Mouse (Mus musculus) forebrain, embryonic 16.5 days (tissue): ENCODE measurements around the gene Tmed6. TPM values are rescaled to one million over a fixed set of nuclear protein-coding genes. Genes with fewer than 3 reads are reported as not detected.
"Not testable (repeated sequence)": the region's sequence is repeated elsewhere in the genome, so short reads cannot be mapped to it uniquely, and the experiment has no call there.

Experiments used
- ATAC-seq: fragments of 200-750 bp; cut with Nextera tagmentation; 2 replicates; pipeline ENCODE4 v1.8.0; 2017; ENCODE audit warnings: mild to moderate bottlenecking, moderate library complexity
- H3K27ac ChIP-seq: fragments of 300-500 bp; sonication (generic); 2 replicates; pipeline ENCODE4 v1.5.1; 2014; ENCODE audit warnings: low read length, control low read depth
- H3K27me3 ChIP-seq: fragments of 300-500 bp; sonication (generic); replicated peaks from 2 replicates; pipeline ENCODE4 v1.6.1; 2014; ENCODE audit warnings: low read length; ENCODE audit not compliant: control insufficient read depth, insufficient read depth
- H3K36me3 ChIP-seq: fragments of 300-500 bp; sonication (generic); 2 replicates; pipeline ENCODE4 v1.6.1; 2014; ENCODE audit not compliant: control insufficient read depth, insufficient read depth
- H3K4me1 ChIP-seq: fragments of 300-500 bp; sonication (generic); replicated peaks from 2 replicates; pipeline ENCODE4 v1.6.1; 2014; ENCODE audit warnings: low read length; ENCODE audit not compliant: control insufficient read depth, insufficient read depth
- H3K4me2 ChIP-seq: fragments of 300-500 bp; sonication (generic); 2 replicates; pipeline ENCODE4 v1.6.1; 2014; ENCODE audit warnings: mild to moderate bottlenecking, low read length, control low read depth
- H3K4me3 ChIP-seq: fragments of 300-500 bp; sonication (generic); replicated peaks from 2 replicates; pipeline ENCODE4 v1.5.1; 2014; ENCODE audit warnings: mild to moderate bottlenecking, low read length, control low read depth
- H3K9ac ChIP-seq: fragments of 300-500 bp; sonication (generic); replicated peaks from 2 replicates; pipeline ENCODE4 v1.6.1; 2014; ENCODE audit warnings: low read depth, low read length, control low read depth
- H3K9me3 ChIP-seq: fragments of 300-500 bp; sonication (generic); 2 replicates; pipeline ENCODE4 v1.6.1; 2016; ENCODE audit warnings: low read length; ENCODE audit not compliant: control insufficient read depth
- WGBS: fragments of 180-500 bp; shearing (Covaris S2); extraction: QIAGEN DNeasy Blood & Tissue Kit; methylation state at CpG from one replicate; pipeline ENCODE4 v1.1.7; 2014; 5-methylcytosine and 5-hydroxymethylcytosine counted together
- polyA plus RNA-seq: library from polyadenylated mRNA; unstranded; fragments of >200 nt; fragmentation: Nextera tagmentation; extraction: Ambion mirVana; gene quantifications from 2 replicates; pipeline ENCODE4 v1.2.1, GENCODE M21; 2015

The Tmed6 gene
- polyA plus RNA-seq, 1 experiment from 2014 or later = not detected

DNA sequence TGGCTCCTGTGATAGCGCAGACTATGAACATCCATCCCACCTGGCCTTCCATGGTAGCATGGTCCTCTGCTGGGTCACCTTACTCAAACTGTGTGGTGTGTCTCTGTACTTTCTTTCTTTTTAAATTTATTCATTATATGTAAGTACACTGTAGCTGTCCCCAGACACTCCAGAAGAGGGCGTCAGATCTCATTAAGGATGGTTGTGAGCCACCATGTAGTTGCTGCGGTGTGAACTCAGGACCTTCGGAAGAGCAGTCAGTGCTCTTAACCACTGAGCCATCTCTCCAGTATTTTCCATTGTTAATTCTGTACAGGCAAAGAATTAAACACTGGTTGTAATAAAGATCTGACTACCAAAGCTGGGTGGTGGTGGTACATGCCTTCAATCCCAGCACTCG lies 42.6 kb upstream of the Tmed6 start:
- not testable (repeated sequence) for H3K27ac ChIP-seq, H3K4me2 ChIP-seq, H3K9me3 ChIP-seq, H3K27me3 ChIP-seq, ATAC-seq, H3K36me3 ChIP-seq, H3K9ac ChIP-seq, H3K4me1 ChIP-seq, H3K4me3 ChIP-seq
- 90% methylated on average over 5 of the region's 5 CpGs for WGBS

DNA sequence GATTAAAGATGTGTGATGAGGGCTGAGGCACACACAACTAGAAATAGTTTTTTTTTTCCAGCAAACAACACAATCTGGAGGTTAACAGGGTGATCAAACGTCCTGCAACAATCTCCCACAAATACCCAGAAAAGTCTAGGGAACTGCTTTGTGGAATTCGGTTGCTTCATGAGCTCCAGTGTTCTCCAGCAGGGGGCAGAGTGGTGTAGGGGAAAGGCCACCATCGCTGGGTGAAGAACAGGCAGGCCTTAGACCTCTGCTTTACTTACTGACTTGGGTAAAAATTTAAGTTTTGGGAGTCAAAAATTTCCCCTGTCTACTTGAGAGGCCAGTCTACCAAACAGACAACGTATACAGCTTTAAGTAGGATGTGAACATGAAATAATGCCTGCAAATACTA lies 39.1 kb upstream of the Tmed6 start:
- no peaks in the 10 kb centered on the region for H3K9me3 ChIP-seq
- H3K4me2 ChIP-seq = no peak overlapping the region
- no peak overlapping the region for H3K27ac ChIP-seq
- no peak overlapping the region for H3K4me3 ChIP-seq
- no peaks in the 10 kb centered on the region for H3K27me3 ChIP-seq
- no peaks in the 10 kb centered on the region for H3K36me3 ChIP-seq
- WGBS = 12% methylated on average over 4 of the region's 4 CpGs
- no peak for ATAC-seq
- no peaks in the 10 kb centered on the region for H3K4me1 ChIP-seq
- no peak overlapping the region for H3K9ac ChIP-seq

DNA sequence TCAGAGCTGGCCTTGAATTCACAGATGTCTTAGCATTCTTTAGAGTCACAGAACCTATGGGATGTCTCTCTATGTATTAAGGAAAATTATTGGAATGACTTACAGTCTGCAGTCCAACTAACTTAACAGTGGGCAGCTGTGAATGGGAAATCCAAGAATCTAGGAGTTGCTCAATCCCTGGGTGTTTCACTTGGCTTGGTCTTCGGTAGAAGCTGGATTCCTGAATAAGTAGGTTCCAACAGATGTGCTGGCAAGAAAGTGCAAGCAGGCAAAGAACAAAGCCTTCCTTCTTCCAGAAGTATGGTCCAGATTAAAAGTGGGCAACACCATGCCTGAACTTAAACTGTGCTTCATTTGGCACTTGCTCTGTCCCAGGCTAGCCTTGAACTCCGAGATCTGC lies 35.2 kb upstream of the Tmed6 start:
- Histone ChIP-seq H3K9me3 (no peaks in the 10 kb centered on the region), H3K9ac (no peak overlapping the region), H3K36me3 (no peaks in the 10 kb centered on the region), H3K4me2 (no peak overlapping the region), H3K4me3 (no peak overlapping the region), H3K27me3 (no peaks in the 10 kb centered on the region), H3K4me1 (peaks cover 5% of the 10 kb centered on the region), H3K27ac (no peak overlapping the region)
- no peak for ATAC-seq
- WGBS = 84% methylated on average over 2 of the region's 2 CpGs

DNA sequence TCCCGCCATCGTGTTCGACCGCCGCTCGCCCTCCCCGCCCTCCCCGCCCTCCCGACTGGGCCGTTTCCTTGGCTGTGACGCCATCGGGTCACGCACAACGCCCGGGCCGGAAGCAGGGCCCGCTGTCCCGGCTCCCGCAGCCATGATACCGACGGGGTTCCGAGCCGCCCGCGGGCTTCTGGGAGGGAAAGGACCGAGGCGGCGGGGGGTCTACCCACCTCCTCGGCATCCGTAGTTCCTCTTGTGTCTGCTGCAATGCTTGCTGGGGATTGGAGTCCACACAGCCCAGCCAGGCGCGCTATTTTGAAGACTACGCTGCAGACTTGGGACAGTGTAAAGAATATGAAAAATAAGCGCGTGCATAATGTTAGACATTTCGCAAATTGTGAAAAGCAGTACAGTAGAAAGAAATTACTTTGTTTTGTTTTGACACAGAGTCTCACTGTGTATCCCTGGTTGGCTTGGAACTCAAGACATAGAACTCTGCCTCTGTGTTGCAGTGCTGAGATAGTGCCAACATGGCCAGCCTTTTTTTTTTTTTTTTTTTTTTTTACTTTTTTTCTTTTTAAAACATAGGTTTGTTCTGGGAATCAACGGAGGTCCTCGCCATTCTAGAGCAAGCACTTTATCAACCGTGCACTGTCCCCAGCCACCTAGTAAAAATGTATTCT lies 31.1 kb upstream of the Tmed6 start, which contains the start of gene Terf2:
Terf2 (minus strand) TSS at position 182 of the 671 bp plus-strand sequence.
- 4% methylated on average over 31 of the region's 39 CpGs for WGBS
- no peaks in the 10 kb centered on the region for H3K36me3 ChIP-seq

DNA sequence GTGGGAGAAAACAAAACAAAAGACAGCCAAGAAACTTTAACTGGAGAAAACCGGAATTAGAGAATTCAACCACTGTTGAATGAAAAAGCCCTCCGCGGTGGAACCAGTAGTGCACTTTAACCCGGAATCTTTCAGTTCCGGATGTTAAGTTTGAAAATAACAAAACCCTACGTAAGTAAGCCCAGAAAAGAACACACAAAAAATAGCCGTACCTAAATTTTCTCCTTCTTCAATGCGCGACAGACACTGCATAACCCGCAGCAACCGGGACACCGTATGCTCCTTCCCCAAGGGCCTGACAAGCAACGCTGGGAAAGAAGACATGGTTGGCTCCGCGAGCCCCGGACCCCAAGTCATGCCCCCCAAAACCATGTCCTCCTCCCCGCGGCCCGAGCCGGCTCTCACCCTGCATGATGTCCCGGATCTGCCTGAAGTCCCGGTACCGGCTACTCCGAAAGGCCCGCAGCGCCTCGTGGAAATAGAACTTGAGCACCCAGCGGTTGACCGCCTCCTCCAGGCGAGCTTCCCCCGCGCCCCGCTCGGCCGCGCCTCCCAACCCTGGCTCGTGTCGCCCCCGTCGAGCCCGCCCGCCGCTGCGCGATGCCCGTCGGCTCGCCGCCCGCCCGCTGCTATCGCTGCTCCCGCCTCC lies 30.4 kb upstream of the Tmed6 start:
- Histone ChIP-seq H3K27me3 (no peaks in the 10 kb centered on the region), H3K4me3 (peak overlapping the region; percentile 81), H3K9ac (peak overlapping the region; percentile 94), H3K4me1 (peaks cover 23% of the 10 kb centered on the region), H3K36me3 (no peaks in the 10 kb centered on the region), H3K4me2 (peak overlapping the region; percentile 73), H3K27ac (peak overlapping the region; percentile 77), H3K9me3 (no peaks in the 10 kb centered on the region)
- ATAC-seq = peak; percentile 73
- 2% methylated on average over 49 of the region's 53 CpGs for WGBS

More for the DNA sequence above, 31.1 kb upstream of the Tmed6 start, which contains the start of gene Terf2:
- Histone ChIP-seq H3K27ac (peak within 1 kb of the TSS; percentile 77), H3K27me3 (no peaks in the 10 kb centered on the region), H3K4me1 (peaks cover 23% of the 10 kb centered on the region), H3K9ac (peak within 1 kb of the TSS; percentile 94), H3K4me3 (peak within 1 kb of the TSS; percentile 81), H3K4me2 (peak within 1 kb of the TSS; percentile 73), H3K9me3 (no peaks in the 10 kb centered on the region)
- ATAC-seq = peak; percentile 99

DNA sequence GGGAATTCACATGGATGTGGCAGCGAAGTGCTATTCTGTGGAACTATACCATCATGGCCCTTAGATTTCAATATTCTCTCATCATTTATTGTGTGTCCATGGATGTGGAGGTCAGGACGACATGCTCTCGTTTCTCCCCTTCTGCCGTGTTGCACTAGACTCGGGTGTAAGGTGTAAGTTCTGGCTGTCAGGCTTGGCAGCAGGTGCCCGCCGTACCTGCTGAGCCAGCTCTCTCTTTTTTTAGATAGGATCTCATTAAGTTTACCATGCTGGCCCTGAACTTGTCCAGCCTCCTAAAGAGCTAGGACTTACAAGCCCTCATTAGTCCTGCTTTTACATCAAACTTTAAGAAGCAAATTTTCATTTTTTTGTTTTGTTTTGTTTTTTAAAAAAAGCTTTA lies 25.1 kb upstream of the Tmed6 start:
- no peaks in the 10 kb centered on the region for H3K27me3 ChIP-seq
- WGBS = 91% methylated on average over 7 of the region's 7 CpGs
- no peak overlapping the region for H3K4me2 ChIP-seq
- ATAC-seq = no peak
- H3K4me1 ChIP-seq = peaks cover 18% of the 10 kb centered on the region
- no peaks in the 10 kb centered on the region for H3K9me3 ChIP-seq
- H3K27ac ChIP-seq = no peak overlapping the region
- peaks cover 18% of the 10 kb centered on the region for H3K36me3 ChIP-seq
- no peak overlapping the region for H3K4me3 ChIP-seq
- no peak overlapping the region for H3K9ac ChIP-seq

DNA sequence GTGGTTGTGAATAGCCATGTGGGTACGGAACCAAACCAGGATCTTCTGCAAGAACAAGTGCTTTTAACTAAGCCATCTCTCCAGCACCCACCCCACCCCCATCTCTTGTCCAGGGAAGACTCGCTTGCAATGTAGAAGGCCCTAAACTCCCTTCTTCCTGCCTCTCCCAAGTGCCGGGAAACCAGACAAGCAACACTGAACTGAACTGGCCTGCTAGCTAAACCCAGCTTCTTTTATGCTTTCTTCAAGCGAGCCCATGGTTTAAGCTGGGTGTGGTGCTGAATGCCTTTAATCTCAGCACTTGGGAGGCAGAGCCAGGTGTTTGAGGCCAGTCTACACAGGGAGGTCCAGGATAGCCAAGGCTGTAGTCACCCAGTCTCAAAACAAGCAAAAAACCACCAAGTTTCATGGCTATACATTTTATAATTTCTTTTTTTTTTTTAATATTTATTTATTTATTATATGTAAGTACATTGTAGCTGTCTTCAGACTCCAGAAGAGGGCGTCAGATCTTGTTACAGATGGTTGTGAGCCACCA lies 23.2 kb upstream of the Tmed6 start:
- H3K4me1 ChIP-seq = 0 out of 2 replicates have a peak, but pooled peaks cover 2% of the 10 kb centered on the region
- no peak for ATAC-seq
- 96% methylated on average over 5 of the region's 5 CpGs for WGBS
- H3K27ac ChIP-seq = no peak overlapping the region
- H3K27me3 ChIP-seq = no peaks in the 10 kb centered on the region
- H3K4me3 ChIP-seq = no peak overlapping the region
- H3K9me3 ChIP-seq = no peaks in the 10 kb centered on the region
- no peak overlapping the region for H3K4me2 ChIP-seq
- H3K36me3 ChIP-seq = peaks cover 22% of the 10 kb centered on the region
- no peak overlapping the region for H3K9ac ChIP-seq

DNA sequence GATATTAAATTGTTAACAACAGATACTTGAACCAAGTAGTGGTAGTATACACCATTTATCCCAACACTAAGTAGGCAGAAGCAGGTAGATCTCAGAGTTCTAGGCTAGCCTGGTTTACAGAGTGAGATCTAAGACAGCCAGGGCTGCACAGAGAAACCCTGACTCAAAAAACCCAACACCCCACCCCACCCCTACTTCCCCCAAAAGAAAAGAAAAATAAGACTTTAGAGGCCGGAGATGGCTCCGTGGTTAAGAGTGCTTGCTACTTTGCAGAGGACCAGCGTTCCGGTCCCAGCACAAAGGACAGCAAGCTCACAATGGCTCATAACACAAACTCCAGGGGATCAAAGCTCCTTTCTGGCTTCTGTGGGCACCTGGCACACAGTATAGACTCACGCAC lies 20.6 kb upstream of the Tmed6 start:
- Histone ChIP-seq H3K9me3 (no peaks in the 10 kb centered on the region), H3K4me1 (no peaks in the 10 kb centered on the region), H3K4me3 (no peak overlapping the region), H3K36me3 (peaks cover 25% of the 10 kb centered on the region), H3K9ac (no peak overlapping the region), H3K4me2 (no peak overlapping the region), H3K27ac (no peak overlapping the region), H3K27me3 (no peaks in the 10 kb centered on the region)
- ATAC-seq = no peak
- WGBS = 96% methylated on average over 5 of the region's 5 CpGs

DNA sequence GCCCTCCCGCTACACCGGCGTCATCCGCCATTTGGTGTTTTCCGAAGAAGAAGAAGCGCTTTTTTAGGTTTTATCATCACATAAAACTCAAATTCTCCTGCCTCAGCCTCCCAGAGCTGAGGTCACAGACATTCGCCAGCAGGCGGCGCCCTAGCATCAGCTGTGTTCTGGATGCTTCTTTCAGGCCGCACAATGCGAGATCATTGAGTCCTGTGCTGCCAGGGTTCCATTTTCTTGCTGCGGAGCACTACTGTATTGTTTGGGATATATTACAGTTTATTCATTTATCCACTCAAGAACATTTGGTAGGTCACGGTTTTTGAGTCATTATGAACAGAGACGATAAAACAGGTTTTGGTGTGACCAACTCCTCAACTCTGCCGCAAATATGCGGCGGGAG lies 19.9 kb upstream of the Tmed6 start:
- Histone ChIP-seq H3K27me3 (no peaks in the 10 kb centered on the region), H3K9me3 (no peaks in the 10 kb centered on the region), H3K4me2 (no peak overlapping the region), H3K27ac (no peak overlapping the region), H3K4me1 (no peaks in the 10 kb centered on the region), H3K36me3 (peaks cover 29% of the 10 kb centered on the region), H3K4me3 (no peak overlapping the region), H3K9ac (no peak overlapping the region)
- whole genome bisulfite sequencing = 97% methylated on average over 17 of the region's 17 CpGs
- ATAC-seq = no peak
